Mouse (Mus musculus): ENCODE measurements around the gene Ylpm1. TPM values are rescaled to one million over a fixed set of nuclear protein-coding genes. Genes with fewer than 3 reads are reported as not detected.

Ylpm1 gene
- polyA plus RNA-seq, 1 experiment from 2014 or later, result 21.1 TPM

GRCm38 (mm10) chr12:85094010-85094409 lies 97.9 kb downstream of the Ylpm1 start:
- WGBS, result 27% methylated on average over 14 of the region's 14 CpGs

GRCm38 (mm10) chr12:85094706-85095105 lies 98.6 kb downstream of the Ylpm1 start:
- H3K4me3 ChIP-seq, result no peak overlapping the region
- H3K36me3 ChIP-seq, result 0 out of 2 replicates have a peak, but pooled peaks cover under 1% of the 10 kb centered on the region
- ATAC-seq (ENCODE audit: insufficient number of reproducible peaks, low FRiP score), result no peak
- no peak overlapping the region for H3K9ac ChIP-seq
- no peaks in the 10 kb centered on the region for H3K27me3 ChIP-seq (replicated peaks)
- H3K4me2 ChIP-seq, result no peak overlapping the region
- WGBS, result 79% methylated on average over 10 of the region's 10 CpGs
- H3K9me3 ChIP-seq (replicated peaks), result no peaks in the 10 kb centered on the region
- peaks cover 8% of the 10 kb centered on the region for H3K4me1 ChIP-seq (replicated peaks)
- H3K27ac ChIP-seq (ENCODE audit: poor library complexity, severe bottlenecking), result no peak overlapping the region

More at GRCm38 (mm10) chr12:85094010-85094409, 97.9 kb downstream of the Ylpm1 start:
- peak; percentile 71; the same call in 1 of the 2 replicates for ATAC-seq (ENCODE audit: insufficient number of reproducible peaks, low FRiP score)
- peaks cover 8% of the 10 kb centered on the region for H3K36me3 ChIP-seq
- no peaks in the 10 kb centered on the region for H3K27me3 ChIP-seq (replicated peaks)
- H3K9me3 ChIP-seq (replicated peaks), result 0 out of 2 replicates have a peak, but pooled peaks cover 1% of the 10 kb centered on the region
- no peak overlapping the region for H3K9ac ChIP-seq
- no peak overlapping the region for H3K4me3 ChIP-seq
- H3K27ac ChIP-seq (ENCODE audit: poor library complexity, severe bottlenecking), result no peak overlapping the region
- peaks cover 8% of the 10 kb centered on the region for H3K4me1 ChIP-seq (replicated peaks)
- no peak overlapping the region for H3K4me2 ChIP-seq

- Histone ChIP-seq H3K36me3 (no peaks in the 10 kb centered on the region), H3K9ac (no peak overlapping the region), H3K4me3 (no peak overlapping the region), H3K9me3 (replicated peaks) (no peaks in the 10 kb centered on the region), H3K27me3 (replicated peaks) (no peaks in the 10 kb centered on the region), H3K4me1 (replicated peaks) (peaks cover 8% of the 10 kb centered on the region), H3K4me2 (no peak overlapping the region), H3K27ac (ENCODE audit: poor library complexity, severe bottlenecking) (no peak overlapping the region)
- ATAC-seq (ENCODE audit: insufficient number of reproducible peaks, low FRiP score), result no peak
- WGBS, result 82% methylated on average over 11 of the region's 11 CpGs
Observed at GRCm38 (mm10) chr12:85095146-85095545, 99.0 kb downstream of the Ylpm1 start.

GRCm38 (mm10) chr12:85095859-85096258 lies 99.7 kb downstream of the Ylpm1 start:
- no peak overlapping the region for H3K27ac ChIP-seq (ENCODE audit: poor library complexity, severe bottlenecking)
- H3K36me3 ChIP-seq, result no peaks in the 10 kb centered on the region
- H3K27me3 ChIP-seq (replicated peaks), result no peaks in the 10 kb centered on the region
- 85% methylated on average over 7 of the region's 7 CpGs for WGBS
- H3K4me2 ChIP-seq, result no peak overlapping the region
- no peak overlapping the region for H3K9ac ChIP-seq
- ATAC-seq (ENCODE audit: insufficient number of reproducible peaks, low FRiP score), result no peak
- no peaks in the 10 kb centered on the region for H3K9me3 ChIP-seq (replicated peaks)
- H3K4me3 ChIP-seq, result no peak overlapping the region
- H3K4me1 ChIP-seq (replicated peaks), result peaks cover 8% of the 10 kb centered on the region

GRCm38 (mm10) chr12:85101001-85101400 lies 104.9 kb downstream of the Ylpm1 start:
- ATAC-seq (ENCODE audit: insufficient number of reproducible peaks, low FRiP score), result no peak

GRCm38 (mm10) chr12:85101521-85102106 lies 105.5 kb downstream of the Ylpm1 start:
- Histone ChIP-seq H3K27ac (ENCODE audit: poor library complexity, severe bottlenecking) (no peak overlapping the region), H3K9ac (no peak overlapping the region), H3K9me3 (replicated peaks) (no peaks in the 10 kb centered on the region), H3K4me2 (no peak overlapping the region), H3K4me1 (replicated peaks) (peaks cover 5% of the 10 kb centered on the region), H3K4me3 (no peak overlapping the region), H3K36me3 (no peaks in the 10 kb centered on the region), H3K27me3 (replicated peaks) (no peaks in the 10 kb centered on the region)
- ATAC-seq (ENCODE audit: insufficient number of reproducible peaks, low FRiP score), result no peak
- 74% methylated on average over 5 of the region's 5 CpGs for WGBS

More at GRCm38 (mm10) chr12:85101001-85101400, 104.9 kb downstream of the Ylpm1 start:
- 77% methylated on average over 14 of the region's 14 CpGs for WGBS
- no peak overlapping the region for H3K4me2 ChIP-seq
- H3K27me3 ChIP-seq (replicated peaks), result no peaks in the 10 kb centered on the region
- no peak overlapping the region for H3K4me3 ChIP-seq
- H3K4me1 ChIP-seq (replicated peaks), result no peaks in the 10 kb centered on the region
- no peaks in the 10 kb centered on the region for H3K9me3 ChIP-seq (replicated peaks)
- no peak overlapping the region for H3K27ac ChIP-seq (ENCODE audit: poor library complexity, severe bottlenecking)
- no peaks in the 10 kb centered on the region for H3K36me3 ChIP-seq
- no peak overlapping the region for H3K9ac ChIP-seq

- H3K4me1 ChIP-seq (replicated peaks), result peaks cover 8% of the 10 kb centered on the region
- 80% methylated on average over 8 of the region's 8 CpGs for WGBS
- no peaks in the 10 kb centered on the region for H3K9me3 ChIP-seq (replicated peaks)
- no peak overlapping the region for H3K9ac ChIP-seq
- no peaks in the 10 kb centered on the region for H3K36me3 ChIP-seq
- H3K27ac ChIP-seq (ENCODE audit: poor library complexity, severe bottlenecking), result no peak overlapping the region
- no peak overlapping the region for H3K4me2 ChIP-seq
- no peaks in the 10 kb centered on the region for H3K27me3 ChIP-seq (replicated peaks)
- ATAC-seq (ENCODE audit: insufficient number of reproducible peaks, low FRiP score), result no peak
- H3K4me3 ChIP-seq, result no peak overlapping the region
Observed at GRCm38 (mm10) chr12:85103096-85103495, 107.0 kb downstream of the Ylpm1 start.

- H3K27me3 ChIP-seq (replicated peaks), result no peaks in the 10 kb centered on the region
- WGBS, result 90% methylated on average over 8 of the region's 8 CpGs
Observed at GRCm38 (mm10) chr12:85104789-85105188, 108.7 kb downstream of the Ylpm1 start.

GRCm38 (mm10) chr12:85106292-85106691 lies 110.2 kb downstream of the Ylpm1 start:
- no peaks in the 10 kb centered on the region for H3K36me3 ChIP-seq
- H3K4me2 ChIP-seq, result peak overlapping the region; percentile 68
- peaks cover 17% of the 10 kb centered on the region for H3K4me1 ChIP-seq (replicated peaks)
- peak overlapping the region; percentile 62 for H3K9ac ChIP-seq
- no peaks in the 10 kb centered on the region for H3K27me3 ChIP-seq (replicated peaks)
- H3K9me3 ChIP-seq (replicated peaks), result no peaks in the 10 kb centered on the region
- peak overlapping the region; percentile 32 for H3K4me3 ChIP-seq
- H3K27ac ChIP-seq (ENCODE audit: poor library complexity, severe bottlenecking), result no peak overlapping the region
- no peak for ATAC-seq (ENCODE audit: insufficient number of reproducible peaks, low FRiP score)
- WGBS, result 5% methylated on average over 8 of the region's 8 CpGs

More at GRCm38 (mm10) chr12:85104789-85105188, 108.7 kb downstream of the Ylpm1 start:
- ATAC-seq (ENCODE audit: insufficient number of reproducible peaks, low FRiP score), result no peak
- no peak overlapping the region for H3K27ac ChIP-seq (ENCODE audit: poor library complexity, severe bottlenecking)
- H3K4me1 ChIP-seq (replicated peaks), result peaks cover 14% of the 10 kb centered on the region
- H3K4me2 ChIP-seq, result no peak overlapping the region
- H3K9me3 ChIP-seq (replicated peaks), result no peaks in the 10 kb centered on the region
- H3K36me3 ChIP-seq, result no peaks in the 10 kb centered on the region
- H3K4me3 ChIP-seq, result no peak overlapping the region
- no peak overlapping the region for H3K9ac ChIP-seq

- Histone ChIP-seq H3K9me3 (replicated peaks) (no peaks in the 10 kb centered on the region), H3K4me3 (no peak overlapping the region), H3K4me2 (no peak overlapping the region), H3K27ac (ENCODE audit: poor library complexity, severe bottlenecking) (no peak overlapping the region), H3K9ac (no peak overlapping the region), H3K36me3 (no peaks in the 10 kb centered on the region), H3K27me3 (replicated peaks) (no peaks in the 10 kb centered on the region), H3K4me1 (replicated peaks) (peaks cover 39% of the 10 kb centered on the region)
- no peak for ATAC-seq (ENCODE audit: insufficient number of reproducible peaks, low FRiP score)
- 64% methylated on average over 3 of the region's 3 CpGs for WGBS
Observed at GRCm38 (mm10) chr12:85108643-85109042, 112.5 kb downstream of the Ylpm1 start.

- no peak for ATAC-seq (ENCODE audit: insufficient number of reproducible peaks, low FRiP score)
- H3K27ac ChIP-seq (ENCODE audit: poor library complexity, severe bottlenecking), result no peak overlapping the region
- H3K27me3 ChIP-seq (replicated peaks), result no peaks in the 10 kb centered on the region
- H3K4me3 ChIP-seq, result no peak overlapping the region
- H3K36me3 ChIP-seq, result no peaks in the 10 kb centered on the region
- peaks cover 44% of the 10 kb centered on the region for H3K4me1 ChIP-seq (replicated peaks)
- WGBS, result 54% methylated on average over 4 of the region's 4 CpGs
- H3K4me2 ChIP-seq, result peak overlapping the region; percentile 90
- H3K9ac ChIP-seq, result no peak overlapping the region
- no peaks in the 10 kb centered on the region for H3K9me3 ChIP-seq (replicated peaks)
Observed at GRCm38 (mm10) chr12:85109426-85109825, 113.3 kb downstream of the Ylpm1 start.
